Mouse (Mus musculus) naive thymus-derived CD4-positive, alpha-beta T cell, adult 5 months (primary cell): ENCODE measurements around the gene Mrpl19. TPM values are rescaled to one million over a fixed set of nuclear protein-coding genes. Genes with fewer than 3 reads are reported as not detected.

Experiments
- polyA plus RNA-seq: library from polyadenylated mRNA; unstranded; fragments of 100-300 nt; shearing (Covaris generic); gene quantifications from one replicate; pipeline ENCODE4 v1.2.1, GENCODE M21; 2017

Mrpl19 gene
- polyA plus RNA-seq: 42.1 TPM

GRCm38 (mm10) chr6:81965296-81966067 is at the start of gene Mrpl19:
TSS of gene Mrpl19 (minus strand) at chr6:81965958.

GRCm38 (mm10) chr6:81923523-81924142 is 42.1 kb downstream of the Mrpl19 start, which contains the start of gene Gcfc2:
TSS of gene Gcfc2 (plus strand) at chr6:81923669.

Other genes starting within 250 kb of the Mrpl19 start
- 21.0 TPM for gene Gcfc2, start 42.3 kb downstream of the Mrpl19 start, polyA plus RNA-seq
- gene Eva1a, start 75.1 kb upstream of the Mrpl19 start, polyA plus RNA-seq: not detected